Mouse (Mus musculus) stomach, embryonic 16.5 days (tissue): ENCODE measurements around the gene Ocm. TPM values are rescaled to one million over a fixed set of nuclear protein-coding genes. Genes with fewer than 3 reads are reported as not detected.

ENCODE experiments used
- ATAC-seq: fragments of 200-750 bp; cut with Nextera tagmentation; 2 replicates; pipeline ENCODE4 v1.8.0; 2017; ENCODE audit warnings: moderate number of reproducible peaks, moderate TSS enrichment; ENCODE audit not compliant: insufficient read depth, low FRiP score
- H3K27ac ChIP-seq: fragments of 300-500 bp; sonication (generic); 2 replicates; pipeline ENCODE4 v1.5.1; 2014; ENCODE audit warnings: low read length
- H3K27me3 ChIP-seq: fragments of 300-500 bp; sonication (generic); 2 replicates; pipeline ENCODE4 v1.6.1; 2014; ENCODE audit warnings: low read length, control low read depth, mixed read lengths; ENCODE audit not compliant: control insufficient read depth, insufficient read depth
- H3K36me3 ChIP-seq: fragments of 300-500 bp; sonication (generic); 2 replicates; pipeline ENCODE4 v1.6.1; 2014; ENCODE audit warnings: low read length; ENCODE audit not compliant: control insufficient read depth, insufficient read depth
- H3K4me1 ChIP-seq: fragments of 300-500 bp; sonication (generic); 2 replicates; pipeline ENCODE4 v1.6.1; 2014; ENCODE audit warnings: low read length, control low read depth, mixed read lengths; ENCODE audit not compliant: control insufficient read depth, insufficient read depth
- H3K4me2 ChIP-seq: fragments of 300-500 bp; sonication (generic); 2 replicates; pipeline ENCODE4 v1.6.1; 2014; ENCODE audit warnings: low read depth, low read length, mixed read lengths
- H3K4me3 ChIP-seq: fragments of 300-500 bp; sonication (generic); replicated peaks from 2 replicates; pipeline ENCODE4 v1.5.1; 2014; ENCODE audit warnings: mild to moderate bottlenecking, low read length
- H3K9ac ChIP-seq: fragments of 300-500 bp; sonication (generic); 2 replicates; pipeline ENCODE4 v1.6.1; 2014; ENCODE audit warnings: low read length
- H3K9me3 ChIP-seq: fragments of 300-500 bp; sonication (generic); replicated peaks from 2 replicates; pipeline ENCODE4 v1.6.1; 2016; ENCODE audit warnings: low read length, control low read depth; ENCODE audit not compliant: control insufficient read depth
- WGBS: fragments of 180-500 bp; shearing (Covaris S2); extraction: QIAGEN DNeasy Blood & Tissue Kit; methylation state at CpG from one replicate; pipeline ENCODE4 v1.1.7; 2014; 5-methylcytosine and 5-hydroxymethylcytosine counted together
- polyA plus RNA-seq: library from polyadenylated mRNA; unstranded; fragments of >200 nt; fragmentation: Nextera tagmentation; extraction: Ambion mirVana; gene quantifications from 2 replicates; pipeline ENCODE4 v1.2.1, GENCODE M21; 2015

Gene Ocm
- polyA plus RNA-seq, 1 experiment from 2014 or later, result 0.43 TPM

DNA sequence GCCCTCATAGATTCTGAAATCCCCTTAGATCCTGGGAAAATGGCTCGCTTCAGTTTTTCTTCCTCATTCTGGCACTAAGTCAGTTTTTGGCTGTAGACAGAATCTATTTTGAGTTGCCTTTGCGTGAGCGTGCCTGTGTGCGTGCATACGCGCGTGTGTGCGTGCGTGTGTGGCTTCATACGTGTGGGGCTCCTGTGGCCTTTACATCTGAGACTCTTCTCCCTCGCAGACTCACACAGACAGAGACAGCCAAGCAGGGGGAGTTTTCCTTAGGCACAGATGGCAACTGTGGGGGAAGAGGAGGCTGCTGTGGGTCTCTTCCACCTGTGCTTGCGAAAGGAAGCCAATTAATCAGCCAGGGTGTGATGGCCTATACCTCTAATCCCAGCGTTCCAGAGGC, 20.9 kb upstream of the Ocm start:
- Histone ChIP-seq H3K27me3 (no peaks in the 10 kb centered on the region), H3K27ac (no peak overlapping the region), H3K4me1 (no peaks in the 10 kb centered on the region), H3K36me3 (no peaks in the 10 kb centered on the region), H3K4me3 (no peak overlapping the region), H3K9ac (no peak overlapping the region), H3K9me3 (no peaks in the 10 kb centered on the region), H3K4me2 (no peak overlapping the region)
- no peak for ATAC-seq
- 63% methylated on average over 13 of the region's 13 CpGs for whole genome bisulfite sequencing

DNA sequence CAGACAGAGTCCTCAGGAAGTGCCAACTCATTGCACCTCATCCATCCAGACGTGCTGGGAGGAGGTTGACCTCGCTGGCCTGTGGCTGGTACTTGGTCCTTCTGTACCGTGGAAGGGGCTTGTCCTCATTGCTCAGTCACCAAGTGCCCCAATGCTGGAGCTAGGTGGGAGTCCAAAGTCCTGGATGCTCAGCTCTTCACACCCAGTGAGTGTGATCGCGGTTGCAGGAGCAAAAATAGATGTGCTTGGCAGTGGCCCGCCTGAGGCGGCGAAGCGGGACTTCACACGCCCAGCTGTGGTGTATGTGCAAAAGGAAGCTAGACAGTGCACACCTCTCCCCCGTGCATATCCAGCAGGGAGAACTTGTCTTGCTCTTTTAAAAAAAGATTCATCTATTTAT, 16.7 kb upstream of the Ocm start:
- Histone ChIP-seq H3K27ac (no peak overlapping the region), H3K4me2 (no peak overlapping the region), H3K9me3 (no peaks in the 10 kb centered on the region), H3K27me3 (no peaks in the 10 kb centered on the region), H3K9ac (no peak overlapping the region), H3K36me3 (no peaks in the 10 kb centered on the region), H3K4me1 (no peaks in the 10 kb centered on the region), H3K4me3 (no peak overlapping the region)
- ATAC-seq, result no peak
- 83% methylated on average over 11 of the region's 11 CpGs for WGBS

DNA sequence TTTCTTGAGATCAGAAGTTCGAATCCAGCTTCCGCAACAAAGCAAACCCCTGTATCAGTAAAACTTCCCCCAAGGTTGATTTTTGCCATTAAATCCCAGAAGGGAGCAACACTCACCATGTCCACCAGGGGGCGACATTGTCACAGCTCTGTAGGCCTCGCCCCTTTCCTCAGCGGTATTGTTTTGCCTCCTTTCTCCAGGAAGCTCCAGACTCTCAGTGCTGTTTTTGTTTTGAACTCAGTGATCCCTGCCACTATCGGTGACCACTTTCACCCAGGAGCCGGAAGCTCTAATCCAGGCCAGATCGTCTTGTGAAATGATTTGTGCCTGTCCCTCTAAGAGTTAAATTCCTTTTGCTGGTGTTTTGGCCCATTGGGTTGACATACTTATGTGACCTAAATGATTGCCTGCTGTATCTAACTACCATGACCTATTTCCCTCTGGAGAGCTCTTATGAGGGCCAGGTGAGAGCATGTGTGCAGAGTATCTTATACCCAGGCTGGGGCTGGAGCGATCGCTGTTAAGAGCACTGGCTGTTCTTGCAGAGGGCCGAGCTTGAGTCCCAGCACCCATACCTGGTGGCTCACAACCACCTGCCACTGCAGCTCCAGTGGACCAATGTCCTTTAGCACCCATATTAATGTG, 14.4 kb upstream of the Ocm start:
- Histone ChIP-seq H3K27ac (no peak overlapping the region), H3K27me3 (no peaks in the 10 kb centered on the region), H3K9me3 (no peaks in the 10 kb centered on the region), H3K4me2 (peak overlapping the region; percentile 35), H3K9ac (peak overlapping the region; percentile 59; the same call in 1 of the 2 replicates), H3K4me1 (no peaks in the 10 kb centered on the region), H3K4me3 (no peak overlapping the region), H3K36me3 (no peaks in the 10 kb centered on the region)
- no peak for ATAC-seq
- 49% methylated on average over 11 of the region's 11 CpGs for WGBS

DNA sequence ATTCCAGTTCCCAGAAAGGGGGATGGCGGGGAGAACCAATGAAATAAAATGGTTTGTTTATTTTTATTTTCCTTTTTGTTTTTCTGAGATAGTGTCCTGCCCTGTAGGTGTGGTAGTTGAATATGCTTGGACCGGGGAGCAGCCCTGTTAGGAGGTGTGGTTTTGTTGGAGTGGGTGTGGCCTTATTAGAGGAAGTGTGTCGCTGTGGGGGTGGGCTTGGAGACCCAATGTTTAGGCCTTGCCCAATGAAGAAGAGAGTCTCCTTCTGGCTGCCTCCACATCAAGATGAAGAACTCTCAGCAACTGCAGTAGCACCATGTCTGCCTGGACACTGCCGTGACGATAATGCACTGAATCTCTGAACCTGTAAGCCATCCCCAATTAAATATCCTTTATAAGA, 13.4 kb upstream of the Ocm start:
- no peak for ATAC-seq
- H3K27ac ChIP-seq, result no peak overlapping the region
- no peaks in the 10 kb centered on the region for H3K9me3 ChIP-seq
- H3K9ac ChIP-seq, result no peak overlapping the region
- 92% methylated on average over 5 of the region's 5 CpGs for WGBS
- H3K4me2 ChIP-seq, result no peak overlapping the region
- no peaks in the 10 kb centered on the region for H3K27me3 ChIP-seq
- H3K4me1 ChIP-seq, result no peaks in the 10 kb centered on the region
- H3K4me3 ChIP-seq, result no peak overlapping the region
- no peaks in the 10 kb centered on the region for H3K36me3 ChIP-seq

DNA sequence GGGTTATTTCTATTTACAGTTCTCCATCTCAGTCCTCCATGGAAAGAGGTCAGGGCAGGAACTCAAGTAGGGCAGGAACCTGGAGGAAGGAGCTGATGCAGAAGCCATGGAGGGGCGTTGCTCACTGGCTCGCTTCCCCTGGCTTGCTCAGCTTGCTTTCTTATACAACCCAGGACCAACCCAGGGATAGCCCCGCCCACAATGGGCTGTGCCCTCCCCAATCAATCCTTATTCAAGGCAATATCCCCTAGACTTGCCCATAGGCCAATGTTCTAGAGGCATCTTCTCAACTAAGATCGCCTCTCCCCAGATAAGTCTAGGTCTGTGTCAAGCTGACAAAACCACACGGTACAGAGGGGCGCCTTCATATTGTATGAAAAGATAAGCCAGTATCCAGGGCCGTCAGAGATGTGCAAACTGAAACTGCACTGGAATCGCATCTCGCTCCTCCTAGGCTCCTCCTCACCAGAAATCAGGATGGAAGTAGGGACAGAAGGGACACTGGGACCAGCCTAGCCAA, 12.7 kb upstream of the Ocm start:
- Histone ChIP-seq H3K27ac (no peak overlapping the region), H3K4me2 (no peak overlapping the region), H3K4me1 (no peaks in the 10 kb centered on the region), H3K27me3 (no peaks in the 10 kb centered on the region), H3K36me3 (no peaks in the 10 kb centered on the region), H3K9ac (no peak overlapping the region), H3K4me3 (no peak overlapping the region), H3K9me3 (no peaks in the 10 kb centered on the region)
- WGBS, result 79% methylated on average over 9 of the region's 9 CpGs
- no peak for ATAC-seq

DNA sequence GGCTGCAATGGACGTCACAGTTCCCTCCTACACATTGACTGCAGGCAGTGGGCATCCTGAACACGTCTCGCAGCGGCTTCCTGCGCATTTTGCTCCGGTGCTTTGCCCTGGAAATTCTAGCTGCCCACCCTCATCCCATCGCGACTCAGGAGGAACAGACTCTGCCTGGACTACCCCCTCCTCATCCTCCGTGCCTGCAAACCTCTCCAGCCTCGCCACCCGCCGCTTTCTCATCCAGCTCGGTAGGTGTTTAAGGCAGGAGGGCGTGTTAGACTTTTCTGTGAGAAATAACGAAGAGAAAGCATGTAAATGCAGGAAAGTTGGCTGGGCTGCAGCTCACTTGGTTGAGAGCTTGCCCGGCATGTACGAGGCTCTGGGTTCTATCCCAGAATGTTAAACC, 10.5 kb upstream of the Ocm start:
- H3K4me2 ChIP-seq, result no peak overlapping the region

DNA sequence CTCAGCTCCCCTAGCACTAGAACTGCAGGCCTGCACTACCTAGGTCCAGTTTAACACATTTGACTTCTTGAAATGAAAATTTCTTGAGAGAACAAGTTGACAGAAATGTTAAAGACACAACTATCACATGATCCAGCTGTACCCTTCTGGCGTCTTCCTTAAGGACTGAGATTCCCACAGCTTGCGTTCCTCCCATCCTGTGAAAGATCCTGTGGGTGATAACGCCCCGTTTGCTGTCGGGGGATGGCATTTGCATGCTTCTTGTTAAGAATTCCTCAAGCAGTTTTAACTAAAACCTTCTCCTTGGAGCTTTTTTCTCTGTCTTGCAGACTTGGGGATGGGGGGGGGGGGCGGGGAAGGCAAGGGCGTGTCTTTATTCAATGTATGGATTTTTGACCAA, 8.1 kb upstream of the Ocm start:
- no peak overlapping the region for H3K4me2 ChIP-seq
- WGBS, result 56% methylated on average over 7 of the region's 7 CpGs
- H3K9ac ChIP-seq, result no peak overlapping the region
- no peak overlapping the region for H3K27ac ChIP-seq
- H3K27me3 ChIP-seq, result no peaks in the 10 kb centered on the region
- no peak for ATAC-seq
- H3K4me3 ChIP-seq, result no peak overlapping the region
- no peaks in the 10 kb centered on the region for H3K36me3 ChIP-seq
- H3K9me3 ChIP-seq, result no peaks in the 10 kb centered on the region
- H3K4me1 ChIP-seq, result no peaks in the 10 kb centered on the region

More for the DNA sequence above, 10.5 kb upstream of the Ocm start:
- H3K9me3 ChIP-seq, result no peaks in the 10 kb centered on the region
- no peaks in the 10 kb centered on the region for H3K36me3 ChIP-seq
- H3K27ac ChIP-seq, result no peak overlapping the region
- 48% methylated on average over 17 of the region's 17 CpGs for WGBS
- no peaks in the 10 kb centered on the region for H3K4me1 ChIP-seq
- H3K9ac ChIP-seq, result no peak overlapping the region
- H3K27me3 ChIP-seq, result no peaks in the 10 kb centered on the region
- ATAC-seq, result no peak
- no peak overlapping the region for H3K4me3 ChIP-seq

DNA sequence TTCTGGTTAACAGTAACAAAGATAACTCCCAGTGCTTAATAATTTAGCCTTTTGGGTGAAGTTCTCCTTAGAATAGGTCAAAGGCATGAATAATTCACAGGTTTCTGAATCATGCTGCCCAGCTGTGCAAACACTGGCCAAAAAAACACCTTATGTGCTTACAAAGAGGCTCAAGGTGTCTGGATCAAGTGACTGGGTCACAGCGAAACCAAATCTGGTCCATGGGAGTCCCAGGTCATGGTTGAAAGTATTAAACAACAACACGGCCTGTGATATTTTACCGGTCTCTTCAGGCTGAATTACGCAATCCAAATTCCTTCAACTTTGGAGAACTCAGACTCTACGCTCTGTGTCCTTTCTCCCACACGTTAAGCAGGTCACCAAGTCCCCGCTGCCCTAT, 6.0 kb upstream of the Ocm start:
- 84% methylated on average over 7 of the region's 7 CpGs for WGBS
- Histone ChIP-seq H3K4me2 (no peak overlapping the region), H3K9me3 (no peaks in the 10 kb centered on the region), H3K4me3 (no peak overlapping the region), H3K27ac (no peak overlapping the region), H3K9ac (no peak overlapping the region), H3K27me3 (no peaks in the 10 kb centered on the region), H3K4me1 (no peaks in the 10 kb centered on the region), H3K36me3 (no peaks in the 10 kb centered on the region)
- no peak for ATAC-seq

DNA sequence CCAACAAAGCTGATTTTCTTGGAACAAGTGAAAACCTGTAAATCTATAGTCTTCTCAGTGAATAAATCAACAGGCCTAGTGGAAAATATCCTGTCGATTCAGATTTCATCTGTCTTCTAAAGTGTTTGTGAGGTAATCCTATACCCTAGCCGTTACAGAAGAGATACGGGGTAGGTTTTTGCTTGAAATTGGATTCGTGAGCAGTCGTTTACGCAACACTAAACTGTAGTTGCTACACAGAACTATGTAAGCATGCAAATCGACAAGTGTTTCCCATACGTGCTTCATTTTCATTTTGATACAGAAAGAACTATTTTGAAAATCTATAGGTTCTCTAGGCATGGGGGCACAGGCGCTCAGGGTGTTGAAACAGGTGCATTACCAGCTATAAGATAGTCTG, 10.6 kb downstream of the Ocm start:
- peaks cover 2% of the 10 kb centered on the region for H3K36me3 ChIP-seq
- no peaks in the 10 kb centered on the region for H3K27me3 ChIP-seq
- H3K4me3 ChIP-seq, result no peak overlapping the region
- no peak for ATAC-seq
- no peak overlapping the region for H3K27ac ChIP-seq
- H3K4me1 ChIP-seq, result no peaks in the 10 kb centered on the region
- no peak overlapping the region for H3K4me2 ChIP-seq
- no peak overlapping the region for H3K9ac ChIP-seq
- no peaks in the 10 kb centered on the region for H3K9me3 ChIP-seq
- WGBS, result 88% methylated on average over 9 of the region's 9 CpGs
